Mouse (Mus musculus) c-Kit-negative CD71-positive TER-119-positive erythroid progenitor cells, embryonic 14.5 days (primary cell): ENCODE data around the gene Atxn3.
"Not testable (repeated sequence)": the region's sequence is repeated elsewhere in the genome, so short reads cannot be mapped to it uniquely, and the experiment has no call there.

Experiments
- DNase-seq: peaks from one replicate; pipeline ENCODE4 v3.0.0-alpha.2; 2013; ENCODE audit warnings: low read depth, low spot score

Gene Atxn3

GRCm38 (mm10) chr12:101957942-101958544, at the start of gene Atxn3:
Gene Atxn3, minus strand, starts transcription at chr12:101958246.
- peak; percentile 89 for DNase-seq

GRCm38 (mm10) chr12:102000785-102001184, 42.7 kb upstream of the Atxn3 start:
- DNase-seq, result no peak

DNA sequence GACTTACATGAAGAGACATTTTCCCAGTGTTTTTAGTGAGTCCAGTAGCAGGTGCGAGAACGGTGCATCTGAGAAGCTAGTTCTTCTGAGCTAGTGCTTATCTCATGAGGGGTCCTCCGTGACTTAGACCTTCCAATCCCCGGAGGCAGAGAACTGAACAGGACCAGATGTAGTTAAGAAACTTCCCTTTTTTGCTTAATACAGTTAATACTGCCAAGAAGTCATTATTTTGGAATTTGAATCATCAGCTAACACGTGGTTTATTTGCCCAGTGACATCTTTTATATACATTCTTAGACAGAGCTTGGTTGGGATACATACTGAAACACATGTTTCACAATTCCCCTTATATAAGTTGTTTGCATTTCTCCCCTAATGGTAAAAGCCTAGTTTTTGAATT, 40.9 kb upstream of the Atxn3 start:
- DNase-seq, result no peak

- no peak for DNase-seq
Observed at GRCm38 (mm10) chr12:101994576-101995467, 36.8 kb upstream of the Atxn3 start.

GRCm38 (mm10) chr12:101987659-101988058, 29.6 kb upstream of the Atxn3 start:
- no peak for DNase-seq

GRCm38 (mm10) chr12:101985110-101985509, 27.1 kb upstream of the Atxn3 start:
- no peak for DNase-seq

DNA sequence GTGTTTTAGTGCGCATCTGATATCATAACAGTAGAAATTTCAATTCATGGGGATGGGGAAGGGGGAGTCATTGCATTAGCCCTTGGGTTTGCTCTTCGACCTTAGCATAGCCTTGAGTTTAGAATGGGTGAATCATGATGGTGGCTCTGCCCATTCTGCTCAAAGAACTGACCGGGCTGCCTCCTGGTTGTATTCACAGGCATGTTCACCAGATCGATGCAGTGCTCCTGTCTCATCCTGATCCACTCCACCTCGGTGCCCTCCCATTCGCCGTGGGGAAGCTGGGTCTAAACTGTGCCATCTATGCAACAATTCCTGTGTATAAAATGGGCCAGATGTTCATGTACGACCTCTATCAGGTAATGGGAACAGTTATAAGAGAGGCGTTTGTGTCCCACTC, 24.9 kb upstream of the Atxn3 start:
- no peak for DNase-seq

GRCm38 (mm10) chr12:101981559-101981958, 23.5 kb upstream of the Atxn3 start:
- DNase-seq, result no peak

- DNase-seq, result no peak
Observed at GRCm38 (mm10) chr12:101980266-101980665, 22.2 kb upstream of the Atxn3 start.

GRCm38 (mm10) chr12:101979213-101979750, 21.2 kb upstream of the Atxn3 start:
- DNase-seq, result no peak

GRCm38 (mm10) chr12:101978588-101978987, 20.5 kb upstream of the Atxn3 start:
- DNase-seq, result no peak

DNA sequence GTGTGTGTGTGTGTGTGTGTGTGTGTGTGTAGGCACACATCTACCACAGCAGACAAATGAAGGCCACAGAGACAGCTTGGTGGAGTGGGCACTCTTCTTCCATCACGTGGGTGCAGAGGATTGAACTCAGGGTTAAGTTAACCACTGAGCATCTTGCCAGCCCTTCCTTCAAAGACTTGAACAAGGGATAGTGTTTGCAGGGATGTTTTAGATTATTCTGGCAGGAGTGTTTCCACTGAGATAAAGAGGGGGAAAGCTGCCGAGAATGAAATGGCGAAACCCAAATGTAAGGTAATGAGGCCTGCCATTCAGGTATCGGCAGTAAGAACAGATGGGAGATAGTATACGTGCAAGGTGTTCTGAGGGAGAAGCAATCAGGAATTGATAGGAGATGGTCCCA, 20.1 kb upstream of the Atxn3 start:
- DNase-seq, result no peak

- DNase-seq, result no peak
Observed at GRCm38 (mm10) chr12:101977404-101977915, 19.4 kb upstream of the Atxn3 start.

DNA sequence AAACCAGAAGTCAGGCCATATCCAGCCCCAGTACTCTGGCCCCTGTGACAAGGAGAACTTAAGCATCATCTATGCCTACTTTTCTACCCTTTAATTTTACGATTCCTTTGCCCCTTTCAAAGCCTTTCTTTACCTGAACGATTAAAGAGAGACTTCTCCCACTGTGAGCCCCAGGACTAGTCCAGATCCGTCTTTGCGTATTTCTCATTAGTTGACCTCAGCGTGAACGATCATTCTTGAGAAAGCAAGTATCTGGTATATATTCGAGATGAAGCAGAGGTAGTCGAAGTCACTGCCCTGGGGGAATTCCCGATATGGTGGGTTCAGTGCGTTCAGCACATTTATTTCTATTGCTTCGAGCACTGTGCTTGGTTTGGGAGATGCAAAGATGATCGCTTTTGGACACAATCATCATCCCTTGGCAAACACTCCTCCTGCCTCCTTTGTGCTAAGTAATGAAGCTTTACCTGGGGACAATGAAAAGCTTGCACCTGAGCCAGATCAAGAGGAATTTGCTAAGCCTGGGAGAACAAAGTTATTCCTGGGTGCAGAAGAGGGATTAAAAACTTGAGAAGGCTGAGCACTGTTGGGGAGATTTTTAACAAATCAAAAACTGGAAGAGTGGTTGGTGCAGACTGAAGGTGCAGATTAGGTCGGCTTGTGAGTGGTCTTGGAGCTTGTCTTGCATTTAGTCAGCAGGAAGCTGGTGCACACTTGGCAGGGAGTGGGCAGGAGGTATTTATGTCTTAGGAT, 18.8 kb upstream of the Atxn3 start:
- no peak for DNase-seq

DNA sequence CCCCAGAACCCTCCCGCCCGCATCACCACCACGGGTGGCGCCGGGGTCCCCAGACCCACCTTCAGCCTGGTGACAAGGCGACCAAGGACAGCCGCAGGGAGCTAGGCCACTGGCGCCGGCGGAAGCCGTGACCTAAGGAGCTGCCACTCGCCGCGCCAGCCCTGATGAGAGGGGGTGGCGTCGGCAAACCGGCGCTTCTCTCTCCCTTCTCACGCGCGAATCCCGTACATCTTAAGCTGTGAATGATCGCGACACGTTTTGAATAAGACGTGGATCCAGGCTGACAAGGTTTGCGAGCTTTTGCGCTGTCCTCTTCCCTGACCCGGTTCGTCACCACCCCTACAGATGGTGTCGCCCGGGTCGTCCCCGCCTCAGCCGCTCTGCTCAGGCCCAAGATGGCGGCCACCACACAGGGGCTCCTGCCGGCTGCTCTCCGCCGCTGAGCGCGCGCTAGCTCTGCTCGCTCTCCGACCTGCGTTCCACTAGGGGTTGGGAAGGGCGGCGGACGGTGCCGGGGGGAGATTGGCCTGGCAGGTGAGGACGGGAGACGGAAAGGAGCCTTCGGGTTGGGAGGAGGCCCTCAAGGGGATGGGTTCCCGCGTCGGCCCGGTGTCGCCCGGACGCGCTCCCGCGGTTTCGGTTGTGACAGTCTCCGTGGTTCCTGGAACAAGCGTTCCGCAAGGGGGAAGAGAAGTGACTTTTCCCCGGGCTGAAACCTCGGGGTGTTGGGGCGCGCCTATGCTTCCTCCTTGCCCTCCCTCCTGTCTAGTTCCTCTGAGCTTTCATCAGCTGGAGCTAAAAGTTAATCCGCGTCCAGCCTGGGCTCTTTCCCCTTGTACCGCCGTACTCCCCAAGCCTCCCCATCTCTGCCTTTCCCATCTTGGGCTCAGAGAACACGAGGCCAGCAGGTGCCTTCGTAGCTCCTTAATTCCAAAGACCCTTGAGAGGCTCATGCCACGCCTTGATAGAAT, 17.8 kb upstream of the Atxn3 start, which contains the start of gene Cpsf2:
Cpsf2 (plus strand) TSS at position 388 of the 971 bp plus-strand sequence.
- DNase-seq, result peak; percentile 76

DNA sequence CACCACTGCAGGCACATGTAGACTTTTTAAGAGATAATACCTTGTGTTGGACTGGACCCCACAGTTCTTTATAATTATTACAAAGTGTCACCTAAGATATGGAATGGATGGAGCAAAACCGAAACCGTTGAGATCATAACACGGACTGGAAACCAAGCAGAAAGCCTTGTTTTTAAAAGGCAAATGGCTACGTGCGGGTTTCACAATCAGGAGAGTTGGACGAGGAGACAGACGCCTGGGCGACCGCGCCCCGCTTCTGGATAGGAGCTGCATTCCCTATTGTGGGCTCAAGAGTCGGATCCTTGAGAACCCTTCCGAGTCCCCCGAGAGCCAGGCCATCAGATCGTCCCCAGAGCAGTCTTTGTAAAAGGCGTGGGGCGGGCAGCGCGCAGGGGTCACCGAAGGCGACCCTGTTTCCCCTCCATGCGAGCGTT, 17.1 kb upstream of the Atxn3 start:
- no peak for DNase-seq

DNA sequence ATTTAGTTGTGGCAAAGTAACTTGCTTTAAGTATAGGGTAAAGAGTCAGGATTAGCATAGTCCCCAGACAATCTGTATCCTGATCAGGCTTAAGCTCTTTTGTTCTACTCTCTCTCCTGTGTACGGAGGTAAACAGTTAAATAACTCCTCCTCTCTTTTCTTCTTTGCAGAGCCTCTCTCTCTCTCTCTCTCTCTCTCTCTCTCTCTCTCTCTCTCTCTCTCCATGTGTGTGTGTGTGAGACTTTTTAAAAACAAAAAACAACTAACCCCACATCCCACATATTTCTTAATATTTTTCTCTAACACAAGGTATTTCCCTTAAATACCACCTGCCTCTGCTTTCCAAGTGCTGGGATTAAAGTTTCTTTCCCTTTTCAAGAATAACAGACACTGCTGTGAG, 16.5 kb upstream of the Atxn3 start:
- no peak for DNase-seq

- no peak for DNase-seq
Observed at GRCm38 (mm10) chr12:101972230-101972629, 14.2 kb upstream of the Atxn3 start.

- DNase-seq, result no peak
Observed at GRCm38 (mm10) chr12:101971311-101971710, 13.3 kb upstream of the Atxn3 start.

- not testable (repeated sequence) for DNase-seq
Observed at GRCm38 (mm10) chr12:101958960-101959780, 1.1 kb upstream of the Atxn3 start.
